Mouse (Mus musculus) testis, postnatal 10 days (tissue): ENCODE measurements around the gene Olfr960.

Source experiments
- DNase-seq: peaks from one replicate; pipeline ENCODE4 v3.0.0; 2021; ENCODE audit warnings: low spot score

Gene Olfr960

DNA sequence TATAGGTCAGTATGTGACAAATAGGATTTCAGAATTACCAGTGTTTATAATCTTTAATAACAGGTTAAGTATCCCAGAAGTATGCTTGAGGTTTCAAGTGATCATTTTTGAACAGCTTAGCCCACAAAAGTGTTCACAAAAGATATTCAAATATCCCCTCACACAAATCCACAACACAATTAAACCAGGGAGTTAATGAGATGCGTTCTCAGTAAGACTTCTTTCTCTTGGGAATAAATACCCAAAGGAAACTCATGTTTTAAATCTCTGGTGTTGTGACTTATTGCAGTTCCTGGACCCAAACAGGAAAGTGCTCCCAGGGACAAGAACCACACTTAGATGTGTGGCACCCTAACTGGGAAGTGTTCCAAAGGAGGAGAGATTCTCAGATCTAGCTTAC lies at the start of gene Olfr960:
Gene Olfr960 (plus strand): TSS at position 301 of the 400 bp plus-strand sequence.
- DNase-seq: no peak

DNA sequence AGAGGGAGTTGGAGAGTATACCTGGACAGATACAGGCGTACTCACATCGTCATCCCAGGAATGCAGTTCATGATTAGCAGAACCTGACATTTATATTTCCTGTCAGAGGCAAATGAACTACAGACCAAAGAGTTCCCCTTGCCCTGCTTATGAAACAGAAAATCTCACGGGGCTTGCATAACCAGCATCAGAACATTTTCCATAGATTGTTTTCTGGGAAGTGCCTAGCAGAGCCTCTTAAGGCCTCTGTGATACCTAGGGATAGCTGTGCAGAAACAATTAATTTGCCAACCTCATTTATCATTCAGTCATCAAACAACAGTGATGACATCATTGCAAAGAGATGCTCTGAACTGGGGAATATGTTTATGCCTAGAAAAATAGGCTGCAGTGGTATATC lies 45.7 kb upstream of the Olfr960 start, which contains the start of gene Olfr959:
Gene Olfr959 (minus strand): TSS at position 101 of the 400 bp plus-strand sequence.
- no peak for DNase-seq

DNA sequence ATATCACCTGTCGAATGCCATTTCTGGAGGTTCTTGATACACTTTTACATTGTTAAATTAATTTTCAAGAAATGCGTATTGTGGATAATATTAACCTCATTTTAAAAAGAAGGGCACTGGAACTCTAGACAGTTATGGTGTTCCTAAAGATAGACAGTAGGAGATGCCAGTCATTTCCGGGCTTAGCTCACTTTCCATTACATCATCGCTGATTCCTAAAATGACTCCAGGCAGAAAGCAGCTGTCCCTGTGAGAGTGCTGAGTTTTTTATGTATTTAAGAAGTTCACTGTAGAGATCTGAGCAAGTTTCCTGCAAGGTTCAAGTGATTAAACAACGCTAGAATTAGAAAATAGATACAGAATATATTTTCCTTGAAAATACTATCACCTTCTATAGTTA lies 44.1 kb upstream of the Olfr960 start:
- no peak for DNase-seq

DNA sequence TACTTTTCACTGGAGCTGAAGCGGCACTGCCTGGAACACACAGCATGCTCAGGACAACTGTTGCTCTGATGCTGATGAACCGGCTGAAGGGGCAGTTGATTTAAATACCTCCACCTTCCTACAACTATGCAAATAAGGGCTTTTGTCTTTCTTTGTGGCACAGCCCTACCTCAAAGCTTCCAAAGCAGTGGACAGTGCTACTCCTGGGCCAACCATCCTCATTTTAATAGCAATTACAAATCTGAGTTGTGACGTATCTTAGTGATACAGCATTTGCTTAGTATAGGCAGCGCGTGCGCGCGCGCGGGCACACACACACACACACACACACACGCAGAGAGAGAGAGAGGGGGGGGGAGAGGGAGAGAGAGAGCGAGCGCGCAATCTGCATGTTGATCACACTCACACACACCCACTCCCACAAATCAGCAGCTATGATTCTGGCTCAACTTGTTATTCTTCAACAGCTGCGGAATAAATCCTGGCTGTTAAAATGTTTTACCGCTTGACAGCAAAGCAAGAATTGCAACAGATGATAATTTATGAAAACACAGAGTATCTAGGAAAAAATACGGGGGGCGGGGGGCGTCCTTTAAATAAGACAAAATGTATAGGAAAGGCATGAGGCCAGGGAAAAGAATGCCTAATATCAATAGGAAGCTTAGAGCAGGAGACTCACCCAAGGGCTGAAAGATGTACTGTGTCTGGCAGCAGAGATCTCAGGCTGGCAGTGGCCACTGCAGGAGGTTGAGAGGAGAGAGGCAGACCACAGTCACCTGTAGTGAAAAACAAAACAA lies 18.4 kb upstream of the Olfr960 start:
- DNase-seq: no peak

DNA sequence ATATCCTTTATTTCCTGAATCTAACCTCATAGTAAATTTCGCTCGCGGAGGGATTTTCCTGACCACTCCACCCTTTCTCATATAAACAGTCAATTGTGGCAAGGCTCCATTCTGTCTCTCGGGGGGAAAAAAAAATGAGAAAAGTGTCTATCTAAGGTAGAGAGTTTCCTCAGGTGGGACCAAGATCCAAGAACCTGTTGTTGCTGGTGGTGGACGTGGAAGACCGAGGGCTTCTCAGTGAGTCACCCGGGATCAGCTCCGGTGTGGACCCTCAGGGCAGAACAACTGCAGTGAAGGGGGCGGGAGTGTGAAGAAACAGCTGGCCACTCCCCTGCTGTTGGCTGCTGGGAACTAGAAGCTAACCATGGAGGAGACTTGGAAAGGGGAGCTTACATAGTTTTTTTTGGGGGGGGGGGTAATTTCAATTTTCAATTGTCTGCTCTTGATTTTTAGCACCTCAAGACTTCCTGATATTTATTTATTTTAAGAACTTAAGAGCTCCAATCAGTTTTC lies 17.8 kb upstream of the Olfr960 start:
- DNase-seq: peak; percentile 48

DNA sequence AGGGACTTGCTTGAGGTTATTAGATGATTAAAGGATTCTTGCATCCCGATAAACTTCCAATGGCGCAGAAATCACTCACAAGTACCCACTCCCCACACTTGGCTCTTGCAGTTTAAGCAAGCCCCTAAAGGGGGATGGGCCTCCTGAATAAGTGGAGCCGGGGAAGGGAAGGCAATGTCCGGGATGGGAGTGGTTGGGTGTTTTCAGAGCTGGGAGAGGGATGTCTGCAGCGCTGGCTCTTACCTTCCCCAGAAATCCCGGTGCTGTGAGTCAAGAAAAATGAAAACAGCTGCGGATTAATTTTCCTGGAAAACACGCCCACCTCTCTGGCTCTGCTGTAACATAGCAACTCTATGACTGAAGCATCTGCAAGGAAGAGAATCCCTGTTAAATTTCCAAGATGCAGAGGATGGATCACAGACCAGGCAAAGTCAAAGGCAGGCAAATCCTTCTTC lies 17.1 kb upstream of the Olfr960 start, which contains the start of gene AW551984:
Gene AW551984 (minus strand): TSS at position 405 of the 455 bp plus-strand sequence.
- no peak for DNase-seq

DNA sequence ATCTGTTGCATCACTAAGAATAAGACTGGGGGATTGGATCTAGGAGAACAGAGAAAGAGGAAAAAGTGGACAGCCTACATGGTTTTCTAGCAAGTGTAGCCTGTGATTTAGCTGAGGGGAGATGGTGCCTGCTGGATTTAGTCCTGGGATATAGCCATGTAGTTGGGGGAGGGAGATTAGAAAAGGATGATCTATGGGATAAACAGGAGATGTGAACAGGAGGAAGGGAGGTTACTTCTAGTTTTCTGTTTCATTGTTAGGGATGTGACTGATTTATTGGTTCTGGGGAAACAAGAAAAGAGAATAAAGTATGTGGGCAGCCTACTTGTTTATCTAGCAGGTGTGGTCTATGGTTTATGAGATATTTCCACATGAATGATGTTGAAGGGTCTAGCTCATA lies 12.7 kb upstream of the Olfr960 start:
- DNase-seq: no peak

DNA sequence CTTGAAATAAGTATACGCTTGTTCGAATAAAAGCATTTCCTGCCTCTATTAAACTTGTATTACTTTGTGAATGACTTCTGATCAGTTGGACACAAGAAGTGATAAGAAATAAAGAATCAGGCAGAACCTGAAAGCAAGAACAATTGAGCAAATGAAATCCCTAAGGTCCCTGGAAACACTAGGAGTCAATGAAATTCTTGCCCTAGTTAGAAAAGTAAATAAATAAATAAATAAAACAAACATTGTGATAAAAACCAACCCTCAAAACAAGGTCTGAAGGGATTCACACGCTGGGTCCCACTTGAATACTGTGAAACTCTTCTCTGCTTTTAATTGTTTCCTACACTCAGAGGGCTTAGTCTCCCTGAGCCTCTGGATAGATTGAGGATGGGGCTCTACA lies 10.8 kb upstream of the Olfr960 start, which contains the start of gene Olfr148:
Gene Olfr148 (plus strand): TSS at position 301 of the 400 bp plus-strand sequence.
- no peak for DNase-seq

DNA sequence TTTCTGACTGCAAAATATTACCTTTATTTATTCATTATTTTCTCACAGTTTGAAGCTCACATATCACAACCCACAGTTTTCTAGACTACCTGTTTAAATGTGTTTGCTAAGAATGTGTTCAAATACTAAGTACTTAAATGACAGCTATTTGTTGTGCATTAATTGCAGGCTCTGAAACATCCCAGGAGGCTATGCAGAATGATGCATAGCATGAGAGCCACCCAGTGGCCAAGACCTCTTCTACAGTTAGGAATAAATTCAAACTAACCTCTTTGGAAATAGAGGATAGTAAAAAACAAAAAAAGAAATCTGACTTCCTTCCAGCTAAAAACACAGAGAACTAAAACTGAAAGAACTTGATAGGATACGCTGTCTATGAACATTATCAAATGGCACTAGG lies 9.2 kb upstream of the Olfr960 start:
- no peak for DNase-seq

DNA sequence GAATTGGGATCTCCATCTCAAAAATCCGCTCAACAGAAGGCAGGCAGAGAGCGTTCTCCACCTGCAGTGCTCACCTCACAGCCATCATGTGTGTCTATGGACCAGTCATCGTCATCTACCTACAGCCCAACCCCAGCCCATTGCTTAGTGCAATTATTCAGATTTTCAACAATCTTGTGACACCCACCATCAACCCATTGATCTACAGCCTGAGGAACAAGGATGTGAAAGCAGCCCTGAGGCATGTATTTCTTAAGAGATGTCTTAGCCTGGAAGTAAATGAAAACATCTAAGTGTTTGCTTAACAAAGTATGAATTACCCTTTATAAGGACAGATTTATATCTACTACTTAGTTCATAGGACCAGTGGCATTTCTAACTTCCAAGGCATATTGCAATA lies 2.6 kb downstream of the Olfr960 start:
- DNase-seq: no peak

DNA sequence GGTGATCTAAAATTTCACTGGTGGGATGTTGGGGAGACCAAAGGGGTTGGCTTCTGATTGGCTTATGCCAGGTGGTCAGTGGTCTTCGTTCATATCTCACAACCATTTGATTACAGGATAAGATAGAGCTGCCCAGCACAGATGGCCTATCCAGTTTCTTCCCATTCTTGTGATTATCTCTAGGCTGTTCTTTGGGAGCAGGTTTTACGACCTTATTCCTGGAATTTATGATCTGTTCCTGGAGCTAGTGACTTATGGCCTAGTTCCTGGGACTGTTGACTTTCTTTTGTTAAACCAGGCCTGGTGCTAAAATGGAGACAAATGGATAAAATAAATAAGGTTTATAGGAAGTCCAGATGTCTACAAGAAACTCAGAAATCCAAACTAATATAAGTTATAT lies 3.5 kb downstream of the Olfr960 start:
- DNase-seq: no peak

DNA sequence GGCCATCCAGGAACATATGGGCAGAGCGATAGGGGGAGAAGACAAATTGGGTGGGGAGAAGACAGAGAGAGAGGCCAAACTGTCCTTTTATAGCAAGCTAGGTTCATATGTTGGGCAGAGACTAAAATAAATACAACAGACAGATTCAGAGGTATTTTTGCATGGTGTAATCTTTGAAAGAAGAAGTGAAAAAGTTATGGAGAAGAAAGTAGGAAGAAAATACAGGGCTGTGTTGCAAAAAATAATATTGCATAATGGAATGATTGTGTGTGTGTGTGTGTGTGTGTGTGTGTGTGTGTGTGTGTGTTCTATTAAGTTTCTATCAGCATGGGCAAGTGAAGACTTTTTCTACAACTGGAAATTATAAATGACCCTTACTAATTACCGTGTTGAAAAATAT lies 7.9 kb downstream of the Olfr960 start:
- no peak for DNase-seq

DNA sequence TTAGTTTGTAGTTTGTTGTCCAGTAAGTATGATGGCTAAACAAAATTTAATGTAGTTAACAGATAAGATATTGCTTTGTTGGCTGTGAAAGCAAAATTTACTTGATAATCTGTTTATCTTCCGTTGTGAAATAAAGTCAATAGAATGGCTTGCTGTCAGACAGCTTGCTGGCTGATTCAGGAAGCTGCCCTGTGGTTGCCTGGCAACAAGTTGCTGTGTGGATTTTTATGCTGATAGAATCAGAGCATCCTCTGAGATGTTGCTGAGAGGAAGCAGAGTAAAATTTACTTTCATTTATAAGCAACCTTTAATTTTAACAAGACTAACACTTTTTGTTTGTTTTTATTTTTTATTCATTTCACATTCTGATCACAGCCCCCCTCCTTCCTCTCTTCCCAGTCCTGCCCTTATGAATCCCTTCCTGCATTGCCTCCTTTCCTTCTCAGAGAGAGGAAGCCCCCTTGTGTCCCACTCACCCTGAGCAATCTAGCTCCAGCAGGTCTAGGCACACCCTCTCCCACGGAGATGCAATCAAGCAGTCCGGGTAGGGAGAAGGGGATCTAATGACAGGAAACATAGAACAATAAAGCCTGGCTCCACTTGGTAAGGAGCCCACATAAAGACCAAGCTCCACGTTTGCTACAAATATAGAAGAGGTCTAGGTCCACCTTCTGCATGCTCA lies 12.9 kb downstream of the Olfr960 start:
- DNase-seq: no peak

DNA sequence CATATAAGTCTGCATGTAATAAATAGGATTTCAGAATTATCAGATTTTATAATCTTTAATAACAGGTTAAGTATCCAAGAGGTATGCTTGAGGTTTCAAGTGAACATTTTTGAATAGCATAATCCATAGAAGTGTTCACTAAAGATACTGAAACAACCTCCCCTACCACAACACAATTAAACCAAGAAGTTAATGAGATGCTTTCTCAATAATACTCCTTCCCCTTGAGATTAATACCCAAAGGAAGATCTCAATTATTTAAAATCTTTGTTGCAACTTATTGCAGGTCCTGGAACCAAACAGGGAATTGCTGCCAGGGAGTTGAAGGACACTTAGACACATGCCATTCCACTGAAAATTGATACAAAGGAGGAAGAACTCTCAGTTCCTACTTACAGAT lies 23.6 kb downstream of the Olfr960 start, which contains the start of gene Olfr961:
Gene Olfr961 (plus strand): TSS at position 301 of the 400 bp plus-strand sequence.
- no peak for DNase-seq

DNA sequence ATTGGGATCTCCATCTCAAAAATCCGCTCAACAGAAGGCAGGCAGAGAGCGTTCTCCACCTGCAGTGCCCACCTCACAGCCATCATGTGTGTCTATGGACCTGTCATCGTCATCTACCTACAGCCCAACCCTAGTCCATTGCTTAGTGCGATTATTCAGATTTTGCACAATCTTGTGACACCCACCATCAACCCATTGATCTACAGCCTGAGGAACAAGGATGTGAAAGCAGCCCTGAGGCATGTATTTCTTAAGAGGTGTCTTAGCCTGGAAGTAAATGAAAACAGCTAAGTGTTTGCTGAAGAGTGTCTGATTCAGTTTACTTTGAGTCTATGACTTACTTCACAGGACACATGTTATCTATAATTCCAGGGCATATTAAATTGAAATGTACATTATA lies 26.2 kb downstream of the Olfr960 start:
- no peak for DNase-seq

DNA sequence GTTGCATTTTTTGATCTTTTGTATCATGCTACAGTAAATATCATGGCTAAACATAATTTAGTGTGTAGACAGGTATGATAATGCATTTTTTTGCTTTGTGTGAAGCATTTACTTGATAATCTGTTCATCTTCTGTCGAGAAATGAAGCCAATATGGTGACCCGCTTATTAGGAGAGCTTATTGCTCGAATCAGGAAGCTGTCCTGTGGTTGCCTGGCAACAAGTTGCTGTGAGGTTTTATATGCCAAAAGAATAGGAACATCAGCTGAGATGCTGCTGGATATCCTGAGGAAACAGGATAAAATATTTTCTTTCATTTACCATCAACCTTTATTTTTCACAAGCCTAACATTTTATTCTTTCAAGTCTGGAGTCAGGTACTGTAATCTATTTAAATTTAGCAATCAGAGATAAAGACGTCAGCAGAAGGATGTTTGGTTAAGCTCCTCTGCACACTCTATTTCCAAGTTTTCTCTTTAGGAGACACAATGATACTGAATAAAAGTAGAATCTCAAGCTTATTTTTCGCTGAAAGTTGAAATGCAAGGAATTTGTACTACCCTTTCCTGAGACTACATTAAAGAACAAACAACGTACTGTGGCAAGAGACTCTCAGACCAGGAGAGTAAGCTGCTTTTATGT lies 33.7 kb downstream of the Olfr960 start:
- no peak for DNase-seq

DNA sequence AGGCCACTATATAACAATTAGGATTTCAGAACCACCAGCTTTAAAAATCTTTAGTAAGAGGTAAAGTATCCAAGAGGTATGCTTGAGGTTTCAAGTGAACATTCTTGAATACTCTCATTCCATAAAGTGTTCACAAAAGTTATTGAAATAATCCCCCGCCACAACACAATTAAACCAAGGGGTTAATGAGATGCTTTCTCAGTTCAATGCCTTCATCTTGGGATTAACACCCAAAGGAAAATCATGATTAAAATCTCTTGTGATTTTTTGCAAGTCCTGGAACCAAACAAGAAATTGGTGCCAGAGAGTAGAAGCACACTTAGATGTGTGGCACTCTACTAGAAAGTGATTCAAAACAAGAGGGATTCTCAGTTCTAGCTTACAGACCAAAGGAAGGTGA lies 45.7 kb downstream of the Olfr960 start, which contains the start of gene Olfr963:
Gene Olfr963 (plus strand): TSS at position 301 of the 400 bp plus-strand sequence.
- no peak for DNase-seq

DNA sequence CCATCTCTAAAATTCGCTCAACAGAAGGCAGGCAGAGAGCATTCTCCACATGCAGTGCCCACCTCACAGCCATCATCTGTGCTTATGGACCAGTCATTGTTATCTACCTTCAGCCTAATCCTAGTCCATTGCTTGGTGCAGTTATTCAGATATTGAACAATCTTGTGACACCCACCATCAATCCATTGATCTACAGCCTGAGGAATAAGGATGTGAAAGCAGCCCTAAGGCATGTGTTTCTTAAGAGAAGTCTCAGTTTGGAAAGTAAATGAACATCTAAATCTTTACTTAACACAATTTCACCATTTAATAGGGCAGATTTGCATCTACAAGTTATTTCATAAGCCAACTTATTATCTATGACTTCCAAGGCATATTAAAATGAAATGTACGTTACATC lies 48.5 kb downstream of the Olfr960 start:
- no peak for DNase-seq
